Mouse (Mus musculus) layer of hippocampus, postnatal 36 days (tissue): ENCODE data around the gene Cst6. TPM values are rescaled to one million over a fixed set of nuclear protein-coding genes. Genes with fewer than 3 reads are reported as not detected.

ENCODE experiments used
- DNase-seq, 2 experiments: peaks; one replicate each; pipeline ENCODE4 v3.0.0; 2022
- total RNA-seq, 2 experiments: library from RNA; stranded (reverse); gene quantifications; 2 replicates each; pipeline ENCODE4 v1.2.3; 2021

Cst6 gene
- total RNA-seq, 2 experiments from 2014 or later, result 7.3 to 7.7 TPM

DNA sequence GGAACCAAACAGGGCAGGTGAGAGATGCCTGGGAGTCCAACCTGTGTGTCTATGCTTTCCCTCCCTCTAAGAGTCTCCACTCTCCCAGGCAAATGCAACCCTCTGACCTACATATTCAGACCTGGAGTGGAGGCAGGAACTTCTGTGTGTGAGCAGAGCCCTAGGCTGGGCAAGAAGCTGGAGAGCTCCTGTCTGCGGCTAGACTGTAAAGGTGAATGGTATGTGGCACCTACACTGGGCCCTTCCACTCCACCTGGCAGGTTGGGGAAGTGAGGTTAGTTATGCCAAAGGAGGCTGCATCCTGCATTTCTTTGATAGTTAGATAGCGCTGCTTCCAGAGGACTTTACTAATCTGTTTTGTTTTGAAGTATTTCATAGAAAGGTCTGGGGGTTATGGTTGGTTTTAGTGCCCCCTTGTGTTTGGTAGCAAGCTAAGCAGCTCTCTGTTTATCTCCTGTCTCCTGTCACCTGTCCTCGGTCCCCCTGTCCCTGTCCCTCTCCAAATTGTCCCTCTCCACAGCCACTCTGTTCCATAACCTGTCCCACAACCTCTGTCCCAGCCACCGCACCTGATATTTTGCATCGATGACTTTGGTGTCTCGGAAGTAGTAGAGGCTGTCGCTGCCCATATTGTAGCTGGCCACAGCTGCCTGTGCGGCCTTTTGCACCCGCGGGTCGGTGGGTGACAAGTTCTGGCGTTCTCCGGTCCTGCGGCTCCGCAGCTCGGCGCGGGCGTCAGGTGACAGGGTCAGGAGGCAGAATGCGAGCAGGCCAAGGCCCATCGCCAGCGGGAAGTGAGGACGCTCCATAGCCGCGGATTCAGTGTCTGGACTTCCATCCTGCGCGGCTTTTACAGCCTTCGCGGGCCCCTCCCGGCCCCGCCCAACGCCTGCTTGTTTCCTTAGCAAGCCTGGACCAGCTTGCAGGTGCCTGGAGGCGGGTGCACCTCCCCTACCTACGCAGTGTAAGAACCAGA lies 560 bp downstream of the Cst6 start:
- DNase-seq, result peak; percentile 19 to 25

DNA sequence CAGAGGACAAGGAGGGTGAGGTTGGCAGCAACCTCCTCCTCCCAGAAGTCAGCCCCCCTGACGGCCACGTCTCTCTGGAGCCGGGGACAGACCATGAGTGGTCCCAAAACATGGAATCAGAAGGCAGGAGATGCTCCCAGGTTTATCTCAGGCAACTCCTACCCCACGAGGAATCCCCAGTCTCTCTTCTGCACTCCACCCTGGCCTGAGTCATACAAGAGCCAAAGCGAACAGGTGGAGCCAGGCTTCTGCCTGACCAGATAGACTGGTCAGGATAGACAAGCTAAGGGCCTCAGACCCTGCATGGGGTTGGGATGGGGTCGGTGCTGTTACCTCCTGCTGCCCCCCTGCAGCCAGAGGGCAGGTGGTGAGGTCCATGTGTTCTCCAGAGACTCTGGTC lies 1.3 kb downstream of the Cst6 start:
- DNase-seq, result no peak

DNA sequence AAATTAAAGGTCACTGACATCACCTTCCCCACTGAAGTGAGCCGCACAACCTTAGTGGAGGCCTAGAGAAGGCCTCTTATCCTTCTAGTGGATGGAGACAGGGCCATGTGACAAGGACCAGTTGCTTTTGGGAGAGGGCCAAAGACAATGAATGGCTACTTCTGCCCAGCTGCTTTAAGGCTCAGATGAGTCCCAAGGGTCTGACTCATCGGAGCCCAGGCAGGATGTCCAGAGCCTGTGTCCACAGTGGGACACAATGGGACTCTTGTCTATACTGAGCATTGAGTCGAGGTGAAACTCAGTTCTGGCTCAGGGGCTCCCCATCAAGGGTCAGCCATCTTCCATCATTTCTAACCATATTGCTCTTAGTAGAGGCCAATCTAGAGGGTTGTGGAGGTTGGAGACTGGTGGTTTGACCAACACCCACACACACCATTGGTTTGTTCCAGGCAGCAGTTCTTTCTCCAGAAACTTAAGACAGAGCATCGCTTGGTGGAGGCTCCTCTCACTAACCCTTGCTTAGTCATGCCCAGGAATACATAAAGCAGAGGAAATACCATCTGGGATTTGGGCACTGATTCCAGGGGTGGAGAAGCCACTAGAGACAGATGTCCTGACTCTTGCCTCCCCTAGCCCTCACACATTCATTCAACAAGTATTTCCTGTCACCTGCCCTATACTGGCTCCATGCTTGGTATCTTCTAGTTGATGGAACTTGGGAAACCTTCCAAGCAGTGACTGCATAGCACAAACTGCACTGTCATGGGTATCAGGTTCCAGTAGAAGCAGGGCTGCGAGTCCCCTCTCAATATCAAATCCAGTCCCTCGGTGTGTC lies 3.9 kb downstream of the Cst6 start:
- DNase-seq, result no peak

DNA sequence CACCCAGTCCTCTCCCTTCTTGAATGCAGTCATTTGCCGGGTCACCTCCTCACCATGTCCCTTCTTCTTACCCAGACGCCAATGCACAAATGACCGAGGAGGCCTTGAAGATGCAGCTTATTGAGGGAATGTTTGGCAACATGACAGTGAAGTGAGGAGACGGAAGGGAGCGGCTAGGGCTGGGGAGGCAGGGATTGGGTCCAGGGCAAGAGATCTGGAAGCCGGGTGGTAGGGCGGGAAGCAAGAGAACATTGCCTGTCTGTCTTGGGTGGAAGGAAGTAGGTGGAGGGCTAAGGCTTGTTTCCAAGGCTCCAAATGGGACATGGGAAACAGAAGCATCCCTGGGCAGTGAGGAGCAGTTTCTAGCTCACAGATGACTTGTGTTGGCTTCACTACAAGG lies 8.0 kb downstream of the Cst6 start:
- DNase-seq, result no peak

DNA sequence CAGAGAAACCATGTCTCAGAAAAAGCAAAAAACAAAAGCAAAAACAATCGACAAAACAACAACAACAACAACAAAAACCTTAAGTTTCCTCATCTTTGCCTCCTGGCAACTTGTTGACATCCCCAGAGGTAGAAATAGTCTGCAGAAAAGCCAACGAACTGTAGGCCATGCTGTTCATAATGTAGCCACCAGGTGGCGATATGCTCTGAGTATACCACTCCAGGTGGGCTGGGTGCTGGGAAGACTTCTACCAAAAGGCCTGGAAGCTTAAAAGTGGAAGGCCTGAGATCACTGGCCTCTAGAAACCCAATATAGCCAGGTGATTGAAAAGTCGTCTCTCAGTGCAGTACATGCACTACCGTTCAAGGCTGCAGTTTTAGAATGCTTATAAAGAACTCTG lies 11.4 kb downstream of the Cst6 start:
- DNase-seq, result peak; percentile 60

DNA sequence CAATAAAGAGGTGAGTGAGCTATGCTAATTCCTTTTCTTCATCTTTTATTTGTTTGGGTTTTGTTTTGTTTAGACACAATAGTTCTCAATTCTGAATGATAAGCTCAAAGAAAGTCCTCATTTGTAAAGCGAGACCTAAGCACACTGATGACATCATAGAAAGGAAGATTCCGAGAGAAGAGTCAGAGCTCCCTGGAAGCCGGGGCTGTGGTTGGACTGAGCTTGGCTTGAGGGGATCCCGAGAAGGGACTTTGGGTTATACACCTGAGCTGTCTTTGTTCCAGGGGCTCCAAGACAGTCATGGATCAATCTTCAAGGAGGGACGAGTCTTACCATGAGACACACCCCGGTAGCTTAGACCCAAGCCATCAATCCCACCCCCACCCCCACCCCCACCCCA lies 13.9 kb downstream of the Cst6 start, which contains the start of gene Catsper1:
Catsper1 (plus strand) TSS at position 301 of the 400 bp plus-strand sequence.
- DNase-seq, result no peak

DNA sequence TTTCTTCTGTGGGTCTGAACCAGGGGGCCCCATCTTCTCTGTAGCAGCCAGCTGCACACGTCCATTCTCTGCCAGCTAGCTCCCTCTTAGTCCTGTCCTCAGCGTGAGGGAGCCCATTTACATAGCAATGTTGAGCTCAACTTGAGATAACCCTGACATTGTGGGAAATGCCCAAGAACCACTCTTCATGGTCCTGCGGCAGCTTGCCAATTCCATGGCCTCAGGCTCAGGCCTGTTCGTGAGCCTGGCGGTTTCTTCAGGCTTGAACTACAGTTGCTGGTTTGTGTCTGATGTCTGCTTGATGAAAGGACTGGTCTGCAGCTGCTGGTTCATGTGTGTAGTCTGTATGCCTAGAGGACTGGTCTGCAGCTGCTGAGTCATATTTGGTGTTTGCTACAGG lies 14.6 kb downstream of the Cst6 start:
- no peak for DNase-seq

DNA sequence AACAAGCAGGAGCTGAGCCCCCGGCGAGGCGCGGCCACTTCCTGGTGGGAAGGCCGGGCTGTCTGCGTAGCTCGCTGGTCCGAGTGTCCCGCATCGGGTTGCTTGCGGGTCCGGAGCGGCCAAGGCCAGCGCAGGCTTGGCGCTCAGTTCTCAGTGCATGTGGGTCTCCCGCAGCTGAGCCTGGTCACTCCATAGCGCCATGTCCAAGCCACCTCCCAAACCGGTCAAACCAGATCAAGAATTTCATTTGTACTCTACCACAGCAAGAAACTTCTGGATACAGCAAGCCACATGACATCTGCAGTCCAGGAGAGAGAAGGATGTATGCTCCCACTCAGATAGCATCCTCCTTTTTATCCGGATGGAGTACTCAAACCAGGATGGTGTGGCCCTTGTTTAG lies 21.4 kb downstream of the Cst6 start:
- DNase-seq, result no peak

DNA sequence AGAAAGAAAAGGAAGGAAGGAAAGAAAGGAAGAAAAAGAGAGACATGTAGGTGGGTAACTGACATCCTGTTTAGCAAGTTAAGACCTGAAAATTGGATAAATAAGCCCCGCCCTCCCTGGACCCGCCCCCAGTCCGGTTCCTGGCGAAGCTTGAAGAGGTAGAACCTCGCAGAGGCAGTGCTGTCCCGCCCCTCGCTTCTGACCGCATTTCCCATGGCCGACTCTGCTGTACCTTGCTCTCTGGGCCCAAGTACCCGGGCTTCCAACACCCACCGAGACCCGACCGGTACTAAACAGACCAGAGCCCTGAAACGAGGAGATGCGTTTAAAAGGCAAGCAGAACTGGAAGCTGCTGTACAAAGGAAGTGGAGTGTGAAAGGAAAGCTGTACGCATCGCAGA lies 25.6 kb downstream of the Cst6 start:
- DNase-seq, result no peak

DNA sequence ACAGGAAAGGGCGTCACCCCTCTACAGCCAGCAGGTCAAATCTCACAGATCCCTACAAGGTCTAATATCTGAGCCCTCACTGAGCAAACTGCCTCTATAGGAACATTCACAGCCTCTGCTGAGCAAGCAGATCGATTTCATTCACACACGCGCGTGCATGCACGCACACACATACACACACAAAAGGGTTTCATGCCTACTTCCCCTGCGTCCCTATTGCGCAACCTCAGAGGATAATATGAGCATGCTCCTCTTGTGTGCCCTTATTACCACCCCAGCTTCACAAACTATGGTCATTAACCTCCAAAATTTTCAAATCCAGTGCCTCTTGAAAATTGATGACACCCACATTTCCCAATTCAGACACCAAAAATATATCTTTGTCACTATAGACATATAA lies 36.2 kb downstream of the Cst6 start:
- no peak for DNase-seq

DNA sequence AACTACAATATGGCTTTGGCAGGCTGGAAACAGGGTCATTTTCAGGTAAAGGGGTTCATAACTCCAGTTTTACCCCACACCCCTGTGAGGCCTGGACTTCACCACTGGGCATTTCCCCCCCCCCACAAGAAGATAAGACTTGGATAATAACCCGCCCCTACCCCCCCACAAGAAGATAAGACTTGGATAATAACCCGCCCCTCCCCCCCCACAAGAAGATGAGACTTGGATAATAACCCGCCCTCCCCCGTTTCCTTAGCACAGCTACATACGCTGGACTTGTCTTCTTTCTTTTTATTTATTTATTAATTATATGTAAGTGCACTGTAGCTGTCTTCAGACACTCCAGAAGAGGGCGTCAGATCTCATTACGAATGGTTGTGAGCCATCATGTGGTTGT lies 40.3 kb downstream of the Cst6 start:
- no peak for DNase-seq

DNA sequence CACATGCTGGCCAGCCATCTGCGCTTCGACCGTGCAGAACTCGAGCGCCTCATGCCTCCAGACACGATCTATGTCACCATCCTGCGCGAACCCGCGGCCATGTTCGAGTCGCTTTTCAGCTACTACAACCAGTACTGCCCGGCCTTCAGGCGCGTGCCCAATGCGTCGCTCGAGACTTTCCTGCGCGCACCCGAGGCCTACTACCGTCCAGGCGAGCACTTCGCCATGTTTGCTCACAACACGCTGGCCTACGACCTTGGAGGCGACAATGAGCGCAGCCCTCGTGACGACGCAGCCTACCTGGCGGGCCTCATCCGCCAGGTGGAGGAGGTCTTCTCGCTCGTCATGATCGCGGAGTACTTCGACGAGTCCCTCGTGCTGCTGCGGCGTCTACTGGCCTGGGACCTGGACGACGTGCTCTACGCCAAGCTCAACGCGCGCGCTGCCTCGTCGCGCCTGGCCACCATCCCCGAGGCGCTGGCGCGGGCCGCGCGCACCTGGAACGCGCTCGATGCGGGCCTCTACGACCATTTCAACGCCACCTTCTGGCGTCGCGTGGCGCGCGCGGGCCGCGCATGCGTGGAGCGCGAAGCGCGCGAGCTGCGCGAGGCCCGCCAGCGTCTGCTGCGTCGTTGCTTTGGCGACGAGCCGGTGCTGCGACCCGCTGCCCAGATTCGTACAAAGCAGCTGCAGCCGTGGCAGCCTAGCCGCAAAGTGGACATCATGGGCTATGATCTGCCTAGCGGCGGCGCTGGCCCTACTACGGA lies 42.2 kb downstream of the Cst6 start:
- DNase-seq, result peak in 1 of 2 experiments; percentile 14

DNA sequence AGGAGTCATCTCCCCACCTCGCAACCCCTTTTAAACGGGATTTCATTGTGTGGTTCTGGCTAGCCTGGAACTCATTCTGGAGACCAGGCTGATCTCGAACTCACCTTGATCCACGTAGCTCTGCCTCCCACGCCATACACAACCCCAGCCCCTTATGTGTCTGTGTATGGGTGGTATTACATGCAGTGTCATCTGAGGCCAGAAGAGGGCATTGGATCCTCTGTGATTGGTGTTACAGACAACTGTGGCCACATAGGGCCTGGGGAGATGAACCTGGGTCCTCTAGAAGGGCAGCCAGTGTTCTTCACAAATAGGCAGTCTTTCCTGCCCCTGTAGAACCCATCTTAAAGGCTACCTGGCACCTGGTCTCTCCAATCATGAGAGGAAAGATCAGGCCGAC lies 43.1 kb downstream of the Cst6 start:
- no peak for DNase-seq

DNA sequence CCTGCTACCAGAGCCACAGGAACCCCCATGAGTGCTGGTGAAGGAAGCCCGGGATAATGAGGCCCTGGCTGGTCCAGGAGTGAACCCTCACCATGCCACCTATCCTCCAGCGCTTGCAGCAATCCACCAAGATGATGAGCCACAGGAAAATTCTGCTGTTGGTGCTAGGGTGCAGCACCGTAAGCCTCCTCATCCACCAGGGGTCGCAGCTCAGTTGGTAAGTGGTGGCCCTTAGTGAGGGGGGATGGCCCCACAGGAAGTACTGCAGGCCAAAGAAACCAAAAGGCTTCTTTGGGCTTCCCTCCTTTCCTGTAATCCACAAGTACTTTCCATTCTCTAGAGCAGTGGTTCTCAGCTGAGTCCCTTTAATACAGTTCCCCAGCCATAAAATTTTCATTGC lies 46.9 kb downstream of the Cst6 start:
- DNase-seq, result peak; percentile 30 to 45

DNA sequence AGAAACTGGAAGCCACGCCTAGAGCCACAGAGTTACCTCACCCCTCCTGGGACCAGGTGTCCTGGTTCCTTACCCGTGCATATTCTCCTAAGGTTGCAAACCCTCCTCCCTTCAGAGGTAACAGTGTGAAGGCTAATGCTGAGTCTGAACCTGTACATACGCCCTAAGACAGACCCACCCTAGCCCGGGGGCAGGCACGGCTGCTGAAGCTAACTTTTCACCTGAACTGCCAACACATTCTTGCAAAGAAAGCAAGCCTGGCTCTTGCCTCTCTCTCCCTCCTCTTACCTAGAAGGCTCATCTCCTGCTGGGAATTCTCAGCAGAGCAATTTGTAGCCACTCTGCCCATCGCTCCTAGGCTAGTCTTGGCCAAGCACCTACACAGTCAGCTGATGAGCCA lies 48.8 kb downstream of the Cst6 start:
- no peak for DNase-seq

DNA sequence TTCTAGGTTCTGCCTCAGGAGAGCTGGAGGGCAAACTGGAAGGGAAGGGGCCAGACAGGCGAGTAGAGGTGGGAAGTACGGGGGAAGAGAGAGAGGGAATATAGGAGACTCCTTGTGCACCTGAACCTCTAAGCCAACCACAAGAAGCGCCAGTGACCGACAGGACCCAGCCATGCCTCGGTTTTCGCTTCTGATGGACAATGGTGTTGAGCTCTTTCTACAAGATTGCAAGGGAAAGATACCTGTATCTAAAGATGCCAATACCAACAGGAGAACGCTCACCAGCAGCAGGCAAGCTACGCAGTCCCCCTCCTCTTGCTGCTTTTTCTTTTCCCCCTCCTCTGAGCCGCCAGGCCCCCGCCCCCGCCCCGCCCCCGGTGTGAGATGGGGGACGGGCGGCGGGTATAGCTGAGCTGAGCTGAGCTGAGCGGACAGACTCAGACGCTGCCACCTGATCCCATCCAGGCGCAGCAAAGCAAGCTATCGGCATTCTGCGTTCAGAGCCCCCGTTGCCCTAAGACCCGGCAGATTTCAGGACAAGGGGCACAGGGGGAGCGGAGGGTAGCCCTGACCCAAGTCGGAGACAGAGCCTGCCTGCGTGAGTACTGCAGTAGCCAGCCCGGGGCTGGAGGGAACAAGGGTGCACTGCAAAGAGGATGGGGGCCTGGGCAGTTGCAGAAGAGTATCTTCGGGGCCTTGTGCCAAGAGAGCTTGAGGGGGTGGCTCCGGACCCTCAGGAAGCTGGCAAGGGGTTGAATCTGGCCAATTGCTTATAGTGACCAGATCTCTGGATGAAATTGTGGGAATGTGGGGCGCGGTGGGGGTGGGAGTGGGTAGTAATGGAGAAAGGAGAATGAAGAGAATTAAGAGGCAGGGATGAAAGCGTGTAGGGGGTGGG lies 51.2 kb downstream of the Cst6 start, which contains the start of gene Gal3st3:
Gal3st3 (plus strand) TSS at position 429 of the 898 bp plus-strand sequence.
- peak; percentile 61 to 71 for DNase-seq

DNA sequence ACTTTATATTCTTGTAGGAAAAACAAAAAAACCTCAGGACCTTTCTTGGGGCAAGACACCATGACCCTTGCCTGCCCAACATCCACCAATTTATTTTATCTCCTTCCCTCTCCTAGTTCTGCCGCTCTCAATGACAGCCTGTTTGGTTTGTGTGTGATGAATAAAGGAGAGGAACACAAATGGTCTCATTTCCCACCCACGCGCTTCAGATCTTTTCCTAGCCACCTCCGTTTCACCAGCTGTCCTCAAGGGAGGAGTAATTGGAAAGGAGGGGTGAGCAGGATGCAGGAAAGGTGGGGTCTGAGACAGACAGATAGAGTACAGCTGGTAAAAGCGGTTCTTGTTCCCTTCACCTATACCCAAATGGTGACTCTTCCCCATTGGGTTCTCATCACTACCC lies 52.7 kb downstream of the Cst6 start:
- peak; percentile 65 to 76 for DNase-seq

DNA sequence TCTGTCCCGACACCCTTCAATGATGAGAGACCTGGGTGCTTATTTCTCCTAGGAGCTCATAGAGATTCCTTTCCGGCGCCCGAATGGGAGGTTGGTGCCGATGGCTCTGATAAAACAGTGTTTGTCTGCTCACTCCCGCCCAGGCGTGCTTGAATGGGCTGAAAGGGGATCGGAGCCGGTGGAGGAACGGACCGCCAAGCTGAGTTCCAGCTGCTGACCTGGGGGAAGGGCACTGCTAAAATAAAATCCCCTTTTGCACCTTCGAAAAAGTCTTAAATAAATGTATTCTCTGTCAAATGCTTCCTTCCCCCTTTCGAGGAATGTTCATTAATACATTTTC lies 53.7 kb downstream of the Cst6 start:
- no peak for DNase-seq

DNA sequence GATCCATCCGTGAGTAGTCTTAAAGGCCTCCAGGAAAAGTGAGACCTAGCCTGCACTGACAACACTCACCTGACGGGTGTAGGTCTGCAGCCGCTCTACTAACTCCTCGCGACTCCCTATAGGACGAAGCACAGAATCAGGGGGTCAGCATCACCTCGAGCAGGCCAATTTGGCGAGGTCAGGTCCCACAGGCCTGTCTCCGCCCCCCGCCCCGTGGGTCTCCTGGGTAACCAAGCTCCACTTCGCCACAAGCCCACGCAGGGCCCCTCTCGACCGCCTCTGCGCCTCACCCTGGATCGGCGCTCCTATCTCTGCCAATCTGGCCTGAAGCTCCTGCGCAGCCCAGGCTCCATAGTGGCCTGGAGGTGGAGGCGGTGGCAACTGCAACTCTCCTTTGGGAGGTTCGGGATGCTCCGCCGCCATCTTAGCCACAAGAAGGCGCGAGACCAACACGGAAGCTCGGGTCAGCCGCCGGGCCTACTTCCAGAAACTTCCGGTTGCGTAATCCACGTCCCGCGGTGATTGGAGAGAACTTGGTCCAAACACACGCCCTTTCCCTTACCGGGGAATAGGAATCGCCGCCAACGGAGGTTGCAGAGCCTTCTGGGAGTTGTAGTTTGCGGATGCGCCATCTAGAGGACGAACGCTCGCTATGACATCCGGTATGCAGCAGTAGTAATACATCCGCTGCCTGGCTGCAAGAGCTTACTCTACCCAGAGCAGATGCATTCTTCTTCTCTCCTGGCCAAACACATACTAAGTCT lies 54.2 kb downstream of the Cst6 start, which contains the start of gene Sf3b2:
Sf3b2 (minus strand) TSS at position 484 of the 764 bp plus-strand sequence.
- DNase-seq, result peak; percentile 99
